Mouse (Mus musculus) 3134 (cell line): Measurements from ENCODE around the gene Tmem140.

Source experiments
- DNase-seq: peaks from one replicate; pipeline ENCODE4 v3.0.0-alpha.2; 2011; ENCODE audit warnings: low spot score; ENCODE audit not compliant: insufficient read length; ENCODE audit errors: extremely low read depth

The Tmem140 gene

GRCm38 (mm10) chr6:34862791-34863403 is at the start of gene Tmem140:
Gene Tmem140, plus strand, starts transcription at chr6:34863146.
- DNase-seq: peak; percentile 69

GRCm38 (mm10) chr6:34824406-34824805 is 38.5 kb upstream of the Tmem140 start:
- no peak for DNase-seq

GRCm38 (mm10) chr6:34832352-34832751 is 30.6 kb upstream of the Tmem140 start:
- no peak for DNase-seq

GRCm38 (mm10) chr6:34861546-34862053 is 1.3 kb upstream of the Tmem140 start:
- no peak for DNase-seq

- no peak for DNase-seq
Observed at GRCm38 (mm10) chr6:34862381-34862780, 565 bp upstream of the Tmem140 start.

GRCm38 (mm10) chr6:34863786-34864514 is 1.0 kb downstream of the Tmem140 start:
- DNase-seq: no peak

GRCm38 (mm10) chr6:34865213-34865612 is 2.3 kb downstream of the Tmem140 start:
- DNase-seq: no peak

GRCm38 (mm10) chr6:34865711-34866593 is 3.0 kb downstream of the Tmem140 start:
- peak; percentile 54 for DNase-seq

GRCm38 (mm10) chr6:34866786-34867185 is 3.8 kb downstream of the Tmem140 start:
- DNase-seq: no peak

GRCm38 (mm10) chr6:34867301-34867994 is 4.5 kb downstream of the Tmem140 start:
- DNase-seq: no peak

- DNase-seq: no peak
Observed at GRCm38 (mm10) chr6:34867995-34868350, 5.0 kb downstream of the Tmem140 start.

GRCm38 (mm10) chr6:34868507-34869217 is 5.7 kb downstream of the Tmem140 start:
- DNase-seq: no peak

- no peak for DNase-seq
Observed at GRCm38 (mm10) chr6:34869225-34869915, 6.4 kb downstream of the Tmem140 start.

GRCm38 (mm10) chr6:34870136-34870535 is 7.2 kb downstream of the Tmem140 start:
- no peak for DNase-seq

GRCm38 (mm10) chr6:34870724-34871123 is 7.8 kb downstream of the Tmem140 start:
- DNase-seq: no peak

GRCm38 (mm10) chr6:34871929-34872328 is 9.0 kb downstream of the Tmem140 start:
- DNase-seq: no peak

GRCm38 (mm10) chr6:34872871-34873270 is 9.9 kb downstream of the Tmem140 start:
- no peak for DNase-seq

GRCm38 (mm10) chr6:34874101-34874921 is 11.4 kb downstream of the Tmem140 start:
- no peak for DNase-seq
